Mouse (Mus musculus) thymus, adult 2 months (tissue): ENCODE results near the gene 1700013G24Rik.

ENCODE experiments used
- CTCF ChIP-seq: fragments of 200-500 bp; IDR thresholded peaks from 2 replicates; pipeline ENCODE4 v1.5.1; 2012; ENCODE audit warnings: mild to moderate bottlenecking, control low read depth, low read length, moderate library complexity, borderline replicate concordance; ENCODE audit not compliant: control insufficient read depth, poor library complexity, insufficient read depth; ENCODE audit errors: extremely low read depth
- POLR2A ChIP-seq: fragments of 200-500 bp; IDR thresholded peaks from 2 replicates; pipeline ENCODE4 v1.6.1; 2012; ENCODE audit warnings: mild to moderate bottlenecking, low read length, control low read depth, moderate library complexity; ENCODE audit not compliant: control insufficient read depth, poor library complexity, insufficient read depth; ENCODE audit errors: extremely low read depth

DNA sequence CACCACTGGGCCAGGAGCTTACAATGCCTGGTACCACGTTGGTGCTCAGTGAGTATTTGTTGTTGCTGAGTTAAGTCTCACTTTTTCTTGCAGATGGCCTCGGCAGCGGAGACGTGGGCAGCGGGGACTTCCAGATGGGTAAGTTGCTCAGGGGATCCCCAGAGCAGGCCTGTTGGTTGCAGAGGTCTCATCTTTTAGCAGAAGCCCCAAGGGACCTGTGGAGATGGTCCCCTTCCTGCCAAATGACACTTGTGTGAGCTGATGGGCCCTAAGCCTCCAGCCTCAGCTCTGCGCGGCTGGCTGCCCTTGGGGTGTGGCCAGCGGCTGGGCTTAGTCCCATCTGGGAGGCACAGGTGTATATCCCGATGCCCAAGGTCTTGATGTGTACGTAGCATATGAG is 49.1 kb downstream of the 1700013G24Rik start:
- no peak for TF ChIP-seq POLR2A
- no peak for TF ChIP-seq CTCF
